Mouse (Mus musculus): Measurements from ENCODE around the gene Adgrl2. TPM values are rescaled to one million over a fixed set of nuclear protein-coding genes. Genes with fewer than 3 reads are reported as not detected.

The Adgrl2 gene
- polyA plus RNA-seq, 1 experiment from 2014 or later = 27.7 TPM

- Histone ChIP-seq H3K9me3 (ENCODE audit: control insufficient read depth, low read length) (no peaks in the 10 kb centered on the region), H3K27me3 (replicated peaks; ENCODE audit: control insufficient read depth, insufficient read depth, low read length) (no peaks in the 10 kb centered on the region; the same call in 1 of the 2 replicates), H3K27ac (ENCODE audit: low read depth, low read length) (peak overlapping the region; percentile 93), H3K4me3 (ENCODE audit: low read depth, low read length) (peak overlapping the region; percentile 80), H3K9ac (ENCODE audit: low read depth, low read length) (peak overlapping the region; percentile 64), H3K4me2 (peak overlapping the region; percentile 95), H3K4me1 (replicated peaks; ENCODE audit: control insufficient read depth, insufficient read depth, low read length) (peaks cover 14% of the 10 kb centered on the region), H3K36me3 (ENCODE audit: control insufficient read depth, insufficient read depth, low read length) (no peaks in the 10 kb centered on the region)
- 1% methylated on average over 46 of the region's 68 CpGs for WGBS
- peak; percentile 42 for ATAC-seq (replicated peaks; ENCODE audit: low FRiP score)
- DNase-seq (ENCODE audit: low spot score) = peak; percentile 83
Measured at GRCm38 (mm10) chr3:148989818-148990530, 381 bp downstream of the Adgrl2 start.

GRCm38 (mm10) chr3:148988996-148989817, 1.1 kb downstream of the Adgrl2 start:
- ATAC-seq (replicated peaks; ENCODE audit: low FRiP score) (peak; percentile 83), DNase-seq (ENCODE audit: low spot score) (peak; percentile 85)
- Histone ChIP-seq H3K4me2 (peak overlapping the region; percentile 95), H3K36me3 (ENCODE audit: control insufficient read depth, insufficient read depth, low read length) (no peaks in the 10 kb centered on the region), H3K27me3 (replicated peaks; ENCODE audit: control insufficient read depth, insufficient read depth, low read length) (no peaks in the 10 kb centered on the region; the same call in 1 of the 2 replicates), H3K4me3 (ENCODE audit: low read depth, low read length) (peak overlapping the region; percentile 80), H3K4me1 (replicated peaks; ENCODE audit: control insufficient read depth, insufficient read depth, low read length) (peaks cover 14% of the 10 kb centered on the region), H3K9ac (ENCODE audit: low read depth, low read length) (peak overlapping the region; percentile 79), H3K27ac (ENCODE audit: low read depth, low read length) (peak overlapping the region; percentile 93), H3K9me3 (ENCODE audit: control insufficient read depth, low read length) (no peaks in the 10 kb centered on the region)
- WGBS = under 1% methylated on average over 71 of the region's 75 CpGs

- Histone ChIP-seq H3K27ac (ENCODE audit: low read depth, low read length) (peak overlapping the region; percentile 93), H3K4me1 (replicated peaks; ENCODE audit: control insufficient read depth, insufficient read depth, low read length) (peaks cover 14% of the 10 kb centered on the region), H3K4me3 (ENCODE audit: low read depth, low read length) (peak overlapping the region; percentile 80), H3K4me2 (peak overlapping the region; percentile 95), H3K36me3 (ENCODE audit: control insufficient read depth, insufficient read depth, low read length) (no peaks in the 10 kb centered on the region), H3K9ac (ENCODE audit: low read depth, low read length) (peak overlapping the region; percentile 79), H3K9me3 (ENCODE audit: control insufficient read depth, low read length) (no peaks in the 10 kb centered on the region), H3K27me3 (replicated peaks; ENCODE audit: control insufficient read depth, insufficient read depth, low read length) (no peaks in the 10 kb centered on the region; the same call in 1 of the 2 replicates)
- WGBS = under 1% methylated on average over 84 of the region's 84 CpGs
- ATAC-seq (replicated peaks; ENCODE audit: low FRiP score) (no peak; the same call in 1 of the 2 replicates), DNase-seq (ENCODE audit: low spot score) (peak; percentile 70)
Measured at GRCm38 (mm10) chr3:148988293-148988995, 1.9 kb downstream of the Adgrl2 start.

GRCm38 (mm10) chr3:148987591-148988292, 2.6 kb downstream of the Adgrl2 start:
- Histone ChIP-seq H3K4me3 (ENCODE audit: low read depth, low read length) (peak overlapping the region; percentile 80), H3K27ac (ENCODE audit: low read depth, low read length) (peak overlapping the region; percentile 93), H3K27me3 (replicated peaks; ENCODE audit: control insufficient read depth, insufficient read depth, low read length) (no peaks in the 10 kb centered on the region; the same call in 1 of the 2 replicates), H3K9ac (ENCODE audit: low read depth, low read length) (peak overlapping the region; percentile 79), H3K4me1 (replicated peaks; ENCODE audit: control insufficient read depth, insufficient read depth, low read length) (peaks cover 14% of the 10 kb centered on the region), H3K36me3 (ENCODE audit: control insufficient read depth, insufficient read depth, low read length) (no peaks in the 10 kb centered on the region), H3K9me3 (ENCODE audit: control insufficient read depth, low read length) (no peaks in the 10 kb centered on the region), H3K4me2 (peak overlapping the region; percentile 95)
- peak; percentile 81 for DNase-seq (ENCODE audit: low spot score)
- under 1% methylated on average over 41 of the region's 45 CpGs for WGBS
- ATAC-seq (replicated peaks; ENCODE audit: low FRiP score) = peak; percentile 73

GRCm38 (mm10) chr3:148986894-148987590, 3.3 kb downstream of the Adgrl2 start:
- DNase-seq (ENCODE audit: low spot score) (peak; percentile 49), ATAC-seq (replicated peaks; ENCODE audit: low FRiP score) (no peak)
- H3K9me3 ChIP-seq (ENCODE audit: control insufficient read depth, low read length) = no peaks in the 10 kb centered on the region
- no peaks in the 10 kb centered on the region; the same call in 1 of the 2 replicates for H3K27me3 ChIP-seq (replicated peaks; ENCODE audit: control insufficient read depth, insufficient read depth, low read length)
- peak overlapping the region; percentile 80 for H3K4me3 ChIP-seq (ENCODE audit: low read depth, low read length)
- H3K9ac ChIP-seq (ENCODE audit: low read depth, low read length) = peak overlapping the region; percentile 79
- under 1% methylated on average over 27 of the region's 27 CpGs for WGBS
- no peaks in the 10 kb centered on the region for H3K36me3 ChIP-seq (ENCODE audit: control insufficient read depth, insufficient read depth, low read length)
- H3K4me1 ChIP-seq (replicated peaks; ENCODE audit: control insufficient read depth, insufficient read depth, low read length) = peaks cover 14% of the 10 kb centered on the region
- H3K27ac ChIP-seq (ENCODE audit: low read depth, low read length) = peak overlapping the region; percentile 93
- H3K4me2 ChIP-seq = peak overlapping the region; percentile 95

- Histone ChIP-seq H3K4me2 (peak overlapping the region; percentile 95), H3K27ac (ENCODE audit: low read depth, low read length) (no peak overlapping the region), H3K4me1 (replicated peaks; ENCODE audit: control insufficient read depth, insufficient read depth, low read length) (peaks cover 16% of the 10 kb centered on the region), H3K9ac (ENCODE audit: low read depth, low read length) (peak overlapping the region; percentile 79), H3K36me3 (ENCODE audit: control insufficient read depth, insufficient read depth, low read length) (no peaks in the 10 kb centered on the region), H3K4me3 (ENCODE audit: low read depth, low read length) (peak overlapping the region; percentile 80), H3K27me3 (replicated peaks; ENCODE audit: control insufficient read depth, insufficient read depth, low read length) (no peaks in the 10 kb centered on the region; the same call in 1 of the 2 replicates), H3K9me3 (ENCODE audit: control insufficient read depth, low read length) (no peaks in the 10 kb centered on the region)
- DNase-seq (ENCODE audit: low spot score) (no peak), ATAC-seq (replicated peaks; ENCODE audit: low FRiP score) (no peak)
- 9% methylated on average over 17 of the region's 17 CpGs for WGBS
Measured at GRCm38 (mm10) chr3:148986296-148986893, 4.0 kb downstream of the Adgrl2 start.

GRCm38 (mm10) chr3:148984326-148984725, 6.0 kb downstream of the Adgrl2 start:
- ATAC-seq (replicated peaks; ENCODE audit: low FRiP score) (no peak), DNase-seq (ENCODE audit: low spot score) (no peak)
- Histone ChIP-seq H3K27me3 (replicated peaks; ENCODE audit: control insufficient read depth, insufficient read depth, low read length) (no peaks in the 10 kb centered on the region), H3K36me3 (ENCODE audit: control insufficient read depth, insufficient read depth, low read length) (no peaks in the 10 kb centered on the region), H3K9me3 (ENCODE audit: control insufficient read depth, low read length) (no peaks in the 10 kb centered on the region), H3K4me2 (no peak overlapping the region), H3K27ac (ENCODE audit: low read depth, low read length) (no peak overlapping the region), H3K9ac (ENCODE audit: low read depth, low read length) (no peak overlapping the region), H3K4me3 (ENCODE audit: low read depth, low read length) (no peak overlapping the region), H3K4me1 (replicated peaks; ENCODE audit: control insufficient read depth, insufficient read depth, low read length) (peaks cover 16% of the 10 kb centered on the region)
- WGBS = 49% methylated on average over 6 of the region's 6 CpGs

Measured in liver, embryonic 11.5 days (tissue).